Mouse (Mus musculus) layer of hippocampus, postnatal 25 days (tissue): ENCODE measurements around the gene Clasrp. TPM values are rescaled to one million over a fixed set of nuclear protein-coding genes. Genes with fewer than 3 reads are reported as not detected.
A peak's percentile ranks its signal among the peaks of the same experiment; 100 is the strongest.

Source experiments
- DNase-seq, 2 experiments: peaks; one replicate each; pipeline ENCODE4 v3.0.0; 2022; ENCODE audit warnings: mixed read lengths in 2 of 2, low spot score in 1 of 2; ENCODE audit errors: extremely low spot score in 1 of 2
- total RNA-seq, 2 experiments: library from RNA; stranded (reverse); gene quantifications; 2 replicates each; pipeline ENCODE4 v1.2.3; 2021

Clasrp gene
- 10 to 100 TPM; 70.6 to 94.5 TPM for total RNA-seq

DNA sequence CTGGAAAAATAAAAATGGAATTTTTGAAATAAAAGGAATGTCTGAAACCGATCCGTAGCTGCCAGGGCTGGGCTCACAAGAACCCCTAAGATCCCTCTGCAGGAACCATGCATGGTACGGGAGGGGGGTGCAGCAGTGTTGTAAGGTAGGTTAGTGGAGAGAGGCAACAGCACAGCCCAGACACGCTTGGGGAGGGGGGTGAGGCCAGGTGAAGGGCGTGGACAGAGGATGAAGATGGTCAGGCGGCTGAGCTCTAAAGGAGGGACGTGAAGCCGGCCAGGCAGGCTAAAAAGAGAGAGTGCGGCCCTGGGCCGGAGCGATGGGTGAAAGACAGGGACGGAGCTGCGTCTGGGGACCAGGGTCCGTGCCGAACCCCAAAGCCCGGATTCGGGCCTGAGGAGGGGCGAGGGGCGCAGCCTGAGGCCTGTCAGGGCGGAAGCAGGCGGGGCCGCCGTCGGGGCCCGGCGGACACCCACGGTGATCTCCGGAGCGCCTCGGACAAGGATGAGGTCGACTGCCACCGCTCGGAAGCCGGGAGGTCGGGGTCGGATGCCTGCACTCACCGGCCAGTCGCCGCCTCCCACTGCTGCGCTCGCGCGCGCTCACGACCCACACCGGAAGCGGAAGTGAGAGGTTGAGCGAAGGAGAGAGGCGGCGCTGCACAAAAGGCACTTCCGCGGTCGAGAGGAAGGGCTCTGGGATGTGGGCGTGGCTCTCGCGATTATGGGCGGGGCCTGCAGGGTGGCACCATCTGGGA, at the start of gene Clasrp:
Gene Clasrp (minus strand): TSS at position 638 of the 757 bp plus-strand sequence.
- DNase-seq = peak; percentile 85 to 91

DNA sequence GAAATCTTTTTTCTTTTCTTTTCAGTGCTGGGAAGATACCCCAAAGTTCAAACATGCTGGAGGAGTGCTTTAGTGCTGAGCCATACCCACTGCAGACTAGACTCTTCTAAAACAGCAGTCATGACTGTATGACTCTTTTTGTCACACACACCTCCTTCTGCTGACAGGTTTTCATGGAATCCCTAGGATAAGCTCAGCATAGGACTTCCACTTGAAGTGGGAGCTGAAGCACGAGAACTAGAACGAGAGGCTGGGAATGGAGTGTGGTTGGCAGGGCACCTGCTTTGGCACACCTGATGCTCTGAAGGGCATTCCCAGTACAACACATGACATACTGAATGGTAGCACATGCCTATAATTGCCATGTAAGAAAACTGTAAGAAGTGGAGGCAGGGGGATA, 48.3 kb upstream of the Clasrp start:
- no peak for DNase-seq

DNA sequence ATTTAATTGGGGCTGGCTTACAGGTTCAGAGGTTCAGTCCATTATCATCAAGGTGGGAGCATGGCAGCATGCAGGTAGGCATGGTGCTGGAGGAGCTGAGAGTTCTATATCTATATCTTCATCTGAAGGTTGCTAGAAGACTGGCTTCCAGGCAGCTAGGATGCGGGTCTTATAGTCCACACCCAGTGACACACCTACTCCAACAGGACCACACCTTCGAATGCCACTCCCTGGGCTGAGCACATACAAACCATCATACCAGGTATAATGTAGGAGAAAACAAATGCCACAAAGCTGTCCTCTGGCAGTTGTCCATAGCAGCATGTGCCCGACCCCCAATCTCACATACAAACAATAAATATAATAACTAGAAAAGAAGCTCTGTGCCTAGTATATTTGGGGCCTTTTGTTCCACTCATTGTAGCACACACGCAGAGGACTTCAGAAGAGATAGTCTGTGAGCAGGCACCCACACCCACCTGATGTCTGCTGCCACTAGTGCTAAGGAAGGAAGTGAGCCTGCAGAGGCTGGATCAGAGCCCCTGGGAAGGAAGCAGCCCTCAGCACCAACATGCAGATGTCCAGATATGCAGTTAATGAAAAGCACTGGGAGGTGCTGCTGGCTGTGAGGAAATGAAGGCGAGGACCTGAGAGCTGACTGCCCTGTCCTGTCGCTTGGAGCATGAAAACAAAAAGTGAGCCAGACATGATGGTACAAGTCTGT, 46.9 kb upstream of the Clasrp start:
- DNase-seq = no peak

DNA sequence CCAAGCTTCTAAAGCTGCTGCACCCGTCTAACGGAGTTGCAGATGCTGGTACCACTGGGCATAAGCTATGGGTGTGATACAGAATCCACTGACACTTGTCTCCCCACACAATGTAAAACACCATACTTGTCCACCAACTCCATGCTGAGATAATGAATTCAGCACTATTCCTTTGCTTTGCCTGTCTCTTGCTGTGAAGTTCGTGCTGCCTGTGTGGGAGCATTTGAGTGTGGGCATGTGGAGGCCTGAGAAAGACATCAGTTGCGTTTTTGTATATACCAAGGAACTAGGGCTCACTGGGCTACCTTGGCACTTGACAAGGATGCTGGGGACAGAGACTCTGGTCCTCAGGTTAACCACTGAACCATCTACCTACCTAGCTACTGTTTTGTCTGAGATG, 36.9 kb upstream of the Clasrp start:
- no peak for DNase-seq

DNA sequence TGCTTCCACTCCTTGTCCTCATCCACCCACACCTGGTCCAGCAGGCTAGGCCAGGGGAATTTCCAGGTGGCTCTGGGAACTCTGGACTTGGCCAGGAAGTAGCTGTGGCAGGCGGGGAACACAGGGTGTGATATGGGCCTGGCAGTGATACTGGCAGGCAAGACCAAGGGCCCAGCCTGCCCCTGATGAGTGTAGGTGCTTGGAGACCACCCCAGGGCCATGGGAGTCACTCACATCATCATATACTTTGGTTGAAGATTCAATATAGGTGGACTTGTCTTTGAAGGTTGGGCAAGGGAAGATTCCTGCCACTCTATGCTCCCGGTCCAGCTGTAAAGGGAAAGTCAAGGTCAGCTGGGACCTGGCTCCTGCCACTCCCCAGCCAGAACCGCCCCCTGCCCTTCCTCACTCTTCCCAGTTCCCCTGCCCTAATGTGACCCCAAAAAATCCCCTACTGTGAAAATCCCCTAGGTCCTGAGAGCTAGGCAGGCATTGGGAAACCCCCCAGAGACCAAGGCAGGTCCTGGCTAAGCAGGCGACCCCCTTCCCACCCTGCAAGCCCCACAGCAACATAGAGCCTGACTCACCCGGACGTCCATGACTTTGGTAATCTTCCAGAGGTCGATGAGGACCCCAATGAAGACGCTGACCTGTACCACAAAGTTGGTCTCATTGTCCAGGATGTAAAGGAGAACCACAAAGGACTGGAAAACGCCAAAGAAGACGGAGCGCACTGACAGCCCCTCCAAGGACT, 31.0 kb upstream of the Clasrp start:
- no peak for DNase-seq

DNA sequence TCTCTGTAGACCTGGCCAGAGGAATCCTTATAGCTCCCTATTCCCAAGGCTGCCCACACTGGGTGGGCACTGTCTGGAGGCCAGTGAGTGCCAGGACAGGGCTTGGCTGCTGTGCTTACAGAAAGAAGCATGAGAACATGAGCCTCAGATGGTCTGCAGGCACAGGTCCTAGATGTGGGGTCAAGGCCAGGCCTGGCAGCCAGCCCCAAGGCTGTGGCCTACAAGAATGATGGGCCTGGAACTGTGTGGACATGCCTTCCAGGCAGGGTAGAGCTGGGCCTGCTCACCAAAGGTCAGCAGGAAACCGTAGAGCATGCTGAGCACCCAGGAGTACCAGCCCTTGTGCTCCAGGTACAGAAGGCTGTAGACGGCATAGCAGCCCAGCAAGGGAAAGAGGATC, 30.3 kb upstream of the Clasrp start:
- no peak for DNase-seq

DNA sequence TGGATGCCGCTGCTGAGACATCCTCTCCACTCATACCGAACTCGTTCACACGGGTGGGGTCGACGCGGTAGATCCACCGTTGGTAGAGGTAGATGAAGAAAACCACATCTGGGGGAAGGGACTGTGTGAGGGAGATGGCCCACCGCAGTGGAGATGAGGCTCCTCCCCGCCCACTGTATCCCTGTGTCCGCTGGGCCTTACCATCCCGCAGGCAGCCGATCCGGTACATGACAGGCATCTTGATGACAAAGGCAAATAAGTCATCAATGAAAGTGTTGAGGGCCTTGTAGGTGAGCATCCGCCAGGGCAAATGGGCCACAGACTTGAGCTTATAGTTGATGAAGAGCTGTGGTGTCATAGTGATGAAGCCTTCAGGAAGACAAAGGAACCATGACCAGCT, 29.6 kb upstream of the Clasrp start:
- DNase-seq = no peak

DNA sequence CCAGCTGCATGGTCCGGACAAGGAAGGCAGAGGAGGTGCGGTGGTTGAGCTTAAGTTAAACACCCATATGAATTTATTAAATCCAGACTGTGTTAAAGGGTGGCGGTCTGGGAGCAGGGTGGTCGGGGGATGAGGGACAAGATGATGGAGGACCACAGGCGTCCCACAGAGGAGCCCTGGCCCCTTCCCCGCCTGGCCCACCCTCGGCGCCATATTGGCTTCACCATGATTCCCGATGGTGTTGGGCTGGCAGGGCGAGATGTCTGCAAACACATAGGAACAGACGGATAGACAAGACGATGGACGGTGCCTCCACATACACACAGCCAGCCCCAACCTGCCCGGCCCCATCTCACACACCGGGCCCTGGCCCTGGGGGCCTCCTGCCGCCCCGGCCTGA, 28.9 kb upstream of the Clasrp start:
- DNase-seq = no peak

DNA sequence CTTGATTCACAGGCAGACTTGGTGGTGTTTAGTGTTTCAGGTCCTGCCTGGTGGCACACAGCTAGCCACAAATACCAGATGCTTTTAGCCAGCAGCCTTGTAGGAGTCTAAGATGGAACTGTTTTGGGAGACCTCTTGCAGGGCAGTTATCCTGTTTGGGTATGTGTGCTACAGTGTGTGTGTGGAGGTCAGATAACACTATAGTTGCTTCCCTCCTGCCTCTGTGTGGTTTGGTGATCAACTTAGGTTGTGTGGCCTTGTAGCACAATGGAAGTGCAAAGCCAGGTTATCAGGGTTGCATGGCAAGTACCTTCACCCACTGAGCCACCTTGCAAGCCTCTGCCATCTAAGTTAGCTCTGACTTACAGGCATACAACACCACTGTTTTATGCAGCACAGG, 28.4 kb upstream of the Clasrp start:
- no peak for DNase-seq

DNA sequence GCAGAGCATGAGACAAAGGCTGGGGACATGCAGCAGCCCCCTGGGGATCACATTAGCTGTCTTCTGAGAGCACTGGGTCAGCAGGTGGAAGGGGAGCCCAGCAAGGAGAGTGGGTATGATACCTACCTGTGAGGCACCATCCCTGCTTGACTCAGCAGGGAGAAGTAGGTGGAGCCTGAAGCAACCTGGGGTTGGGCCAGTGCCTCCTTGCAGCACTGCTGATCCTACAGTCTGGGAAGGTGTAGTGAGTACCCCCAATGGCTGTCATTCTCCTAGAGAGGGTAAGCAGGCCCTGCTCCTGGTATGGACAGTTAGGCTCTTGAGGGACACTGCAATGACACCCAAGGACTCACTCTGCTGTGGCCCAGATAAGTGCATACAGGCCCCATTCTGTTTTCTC, 28.0 kb upstream of the Clasrp start:
- DNase-seq = no peak

DNA sequence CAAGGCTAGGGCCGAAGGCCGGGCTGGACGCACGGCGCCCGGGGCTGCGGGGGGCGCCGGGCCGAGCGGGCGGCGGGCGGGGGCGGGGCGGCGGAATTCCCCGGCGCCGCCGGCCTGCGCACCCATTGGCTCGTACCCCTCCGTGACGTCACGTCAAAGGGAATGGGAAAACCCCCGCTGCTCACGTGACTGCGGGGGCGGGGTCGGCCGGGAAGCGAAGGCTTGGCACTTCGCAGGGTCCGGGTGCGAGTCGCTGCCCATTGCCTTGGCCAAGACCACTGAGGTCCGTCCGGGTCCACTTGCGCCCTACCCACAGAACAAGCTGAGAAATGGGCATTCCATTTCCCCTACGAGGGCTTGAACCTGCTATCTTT, 25.1 kb upstream of the Clasrp start, which contains the start of gene Relb:
Gene Relb (minus strand): TSS at position 78 of the 374 bp plus-strand sequence.
- DNase-seq = peak; percentile 73 to 87

DNA sequence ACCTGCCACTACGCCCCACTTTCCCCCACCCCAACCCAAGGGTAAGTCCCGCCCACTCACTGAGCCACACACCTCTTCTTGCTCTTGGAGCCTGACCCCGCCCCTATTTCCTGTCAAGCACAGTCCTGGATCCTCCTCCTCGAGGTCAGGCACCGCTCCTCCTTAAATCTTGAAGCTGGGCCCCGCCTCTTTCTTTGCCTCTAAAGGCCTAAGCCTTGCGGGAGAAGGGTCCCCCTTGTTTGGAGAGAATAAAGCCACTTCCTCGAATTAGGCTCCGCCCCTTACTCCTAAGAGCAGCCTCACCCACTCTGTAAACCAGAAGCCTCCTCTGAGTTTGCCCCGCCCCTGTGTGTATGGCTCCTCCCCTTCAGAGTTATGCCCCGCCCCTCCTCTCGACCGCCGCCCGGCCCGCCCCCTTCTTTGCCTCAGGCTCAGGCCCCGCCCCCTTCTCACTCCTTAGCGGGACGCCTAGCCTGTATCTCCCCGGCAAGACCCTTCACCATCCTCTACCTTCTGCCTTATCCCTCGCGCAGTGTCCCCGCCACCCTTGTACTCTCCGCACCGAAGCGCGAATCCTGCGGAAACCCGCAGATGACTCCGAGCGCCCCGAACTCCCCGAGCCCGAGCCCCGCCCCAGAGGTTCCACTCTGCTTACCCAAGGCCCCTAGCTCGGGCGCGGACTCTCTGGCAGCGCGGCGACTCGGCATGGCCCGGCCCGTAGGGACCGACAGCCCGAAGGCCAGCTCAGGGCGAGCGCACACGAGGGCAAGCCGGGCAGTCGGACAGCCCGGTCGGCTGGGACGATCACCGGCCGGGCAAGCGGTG, 24.5 kb upstream of the Clasrp start:
- peak; percentile 64 to 74 for DNase-seq

DNA sequence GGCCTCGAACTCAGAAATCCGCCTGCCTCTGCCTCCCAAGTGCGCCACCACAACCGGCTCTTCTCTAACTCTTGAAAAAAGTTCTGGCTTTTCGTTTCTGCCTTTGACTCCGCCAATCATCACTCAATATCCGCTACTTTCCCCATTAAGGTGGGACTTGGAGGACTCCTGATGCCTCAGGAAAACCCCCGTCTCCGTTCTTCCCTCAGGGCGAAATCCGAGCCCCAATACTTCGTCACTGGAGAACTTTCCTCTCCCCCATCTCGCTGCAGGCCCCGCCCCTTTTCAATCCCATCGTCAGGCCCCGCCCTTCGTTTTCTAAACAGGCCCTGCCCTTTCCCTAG, 23.9 kb upstream of the Clasrp start:
- DNase-seq = peak in 1 of 2 experiments; percentile 46

DNA sequence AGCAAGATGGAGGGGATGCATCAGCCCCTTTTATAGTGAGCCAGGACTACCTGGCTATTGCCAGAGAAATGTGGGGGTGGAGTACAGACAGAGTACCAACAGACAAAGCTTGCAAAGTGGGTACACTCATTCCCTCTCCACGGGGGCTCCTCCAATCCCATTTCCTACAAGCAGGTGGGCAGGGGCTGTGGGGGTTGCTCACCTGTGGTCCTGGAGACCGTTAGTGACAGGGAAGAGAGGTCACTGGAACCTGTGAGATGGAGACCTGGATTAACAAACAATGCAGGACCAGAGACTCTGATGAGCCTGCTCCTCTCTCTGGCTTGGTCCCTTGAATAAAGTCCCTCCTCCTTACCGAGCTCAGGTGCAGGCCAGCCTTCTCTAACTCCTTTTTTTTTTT, 23.4 kb upstream of the Clasrp start:
- no peak for DNase-seq

DNA sequence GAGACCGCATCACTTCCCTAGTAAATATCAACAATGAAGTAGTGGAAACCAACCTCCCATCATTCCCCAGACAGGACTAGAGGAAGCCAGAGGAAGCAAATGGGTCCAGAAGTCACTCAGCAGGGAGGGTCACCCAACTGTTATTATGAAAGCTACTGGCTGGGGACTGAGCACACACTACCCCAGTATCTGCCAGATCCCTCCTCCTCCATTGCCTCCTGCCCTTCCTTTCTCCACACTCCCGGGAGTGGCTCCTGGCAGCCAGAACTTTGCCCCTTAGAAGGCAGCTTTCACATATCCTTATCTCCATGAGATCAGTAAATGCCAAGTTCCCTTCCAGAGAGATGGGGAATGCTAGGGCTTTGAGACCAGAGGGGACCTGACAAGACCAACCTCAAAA, 19.1 kb upstream of the Clasrp start:
- no peak for DNase-seq

DNA sequence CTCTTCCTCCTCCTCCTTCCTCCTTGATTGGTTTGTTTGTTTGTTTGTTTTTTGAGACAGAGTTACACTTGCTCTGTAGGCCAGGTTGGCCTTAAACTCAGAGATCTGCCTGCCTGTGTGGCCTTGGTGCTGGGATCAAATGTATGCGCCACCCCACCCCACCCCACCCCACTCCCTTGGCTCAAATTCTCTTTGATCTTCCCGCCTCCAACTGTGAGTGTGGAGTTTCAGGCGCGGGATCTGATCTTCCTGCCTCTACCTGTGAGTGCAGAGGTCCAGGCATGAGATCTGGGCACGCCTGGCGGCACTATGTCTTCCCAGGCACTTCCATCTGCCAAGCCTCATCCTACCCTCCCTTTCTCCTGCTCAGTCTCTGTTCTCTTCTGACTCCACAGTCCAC, 18.0 kb upstream of the Clasrp start:
- DNase-seq = no peak

DNA sequence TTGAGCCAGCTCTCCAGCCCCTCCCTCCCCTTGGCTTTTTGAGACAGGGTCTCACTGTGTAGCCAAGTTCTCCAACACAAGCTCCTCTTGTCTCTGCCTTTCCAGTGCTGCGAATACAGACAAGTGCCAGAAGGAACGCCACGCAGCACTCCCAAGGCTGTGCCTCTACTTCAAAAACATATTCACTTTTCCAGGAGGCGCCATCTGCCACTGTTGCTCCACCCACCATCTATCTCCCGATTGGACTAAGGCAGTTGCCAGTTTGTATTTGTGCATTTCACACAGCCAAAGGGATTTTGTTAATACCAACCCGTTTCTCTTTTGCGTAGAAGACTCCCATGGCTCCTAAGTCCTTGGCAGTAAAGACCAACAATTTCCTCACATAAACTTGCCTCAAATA, 16.5 kb upstream of the Clasrp start:
- peak in 1 of 2 experiments; percentile 35 for DNase-seq

DNA sequence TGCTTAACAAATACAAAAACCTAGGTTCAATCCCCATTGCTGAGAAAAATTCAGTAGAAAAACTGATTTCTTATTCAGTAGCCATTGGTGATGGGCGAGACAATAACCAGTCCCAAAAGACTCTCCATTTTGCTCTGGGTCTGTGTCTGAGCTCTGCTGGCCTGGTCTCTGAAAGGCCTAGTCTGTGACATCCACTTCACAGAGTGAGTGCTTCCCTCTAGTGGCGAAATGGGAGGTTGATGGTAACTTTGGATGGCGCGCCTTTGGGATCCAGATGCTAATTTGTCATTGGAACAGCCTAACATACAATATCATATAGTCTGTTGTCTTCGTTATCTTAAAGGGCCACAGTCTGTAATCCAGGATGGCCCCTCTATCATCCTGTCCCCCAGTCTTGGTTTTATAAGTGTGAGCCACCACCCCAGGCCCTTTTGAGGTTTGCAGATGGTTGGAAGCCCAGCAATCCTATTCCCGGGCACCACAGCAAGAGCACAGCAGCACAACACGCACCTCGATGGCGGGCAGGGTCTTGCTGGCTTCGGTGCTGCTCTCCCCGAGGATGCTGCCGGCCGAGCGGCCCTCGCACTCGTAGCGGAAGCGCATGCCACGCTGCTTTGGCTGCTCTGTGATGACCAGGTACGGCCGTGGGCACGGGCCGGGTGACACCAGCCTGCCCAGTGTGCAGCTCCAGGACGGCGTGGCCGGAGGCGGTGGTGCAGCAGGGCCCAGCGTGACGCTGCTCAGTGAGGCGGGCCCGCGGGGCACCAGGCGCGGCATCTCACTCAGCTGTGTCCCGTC, 14.9 kb upstream of the Clasrp start:
- DNase-seq = peak in 1 of 2 experiments; percentile 72

DNA sequence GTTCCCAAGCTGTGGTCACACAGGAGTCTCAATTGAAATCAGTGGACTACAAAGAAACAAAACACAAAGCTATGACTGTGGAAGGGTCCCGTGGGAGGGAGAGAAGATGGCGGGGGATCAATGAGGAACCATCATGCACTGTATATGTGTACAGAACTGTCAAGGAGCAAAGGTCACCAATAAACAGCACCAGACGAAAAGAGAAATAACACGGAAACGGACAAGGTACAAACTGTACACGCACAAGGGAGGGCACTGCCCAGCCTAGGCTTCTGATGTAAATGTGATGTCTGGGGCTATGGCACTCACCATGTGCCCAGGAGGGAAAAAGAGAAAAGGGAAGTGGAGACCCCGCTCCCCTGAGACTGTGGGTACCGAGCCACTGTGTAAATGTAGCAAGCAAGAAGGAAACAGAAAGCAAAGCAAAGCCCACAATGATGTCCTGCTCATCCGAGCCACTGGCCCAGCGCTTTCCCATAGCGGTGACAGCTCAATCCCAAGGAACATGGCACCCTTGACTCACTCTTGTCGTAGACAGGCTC, 10.8 kb upstream of the Clasrp start:
- no peak for DNase-seq
